Mouse (Mus musculus) heart, adult 2 months (tissue): ENCODE measurements around the gene Cfap57.

ENCODE experiments used
- CTCF ChIP-seq: fragments of 200-600 bp; IDR thresholded peaks from 2 replicates; pipeline ENCODE4 v1.8.1; 2022; ENCODE audit warnings: antibody characterized with exemption, mild to moderate bottlenecking, moderate library complexity
- EP300 ChIP-seq: fragments of 200-500 bp; IDR thresholded peaks from 2 replicates; pipeline ENCODE4 v1.6.1; 2011; ENCODE audit warnings: low read depth, low read length, control low read depth; ENCODE audit not compliant: insufficient read depth
- POLR2A ChIP-seq: fragments of 200-500 bp; IDR thresholded peaks from 2 replicates; pipeline ENCODE4 v1.6.1; 2011; ENCODE audit warnings: mild to moderate bottlenecking, low read depth, low read length, control low read depth; ENCODE audit not compliant: insufficient read depth

- no peak for TF ChIP-seq POLR2A
- no peak for TF ChIP-seq EP300
- TF ChIP-seq CTCF: no peak
Observed at GRCm38 (mm10) chr4:118539904-118540303, 80.7 kb downstream of the Cfap57 start.
